Comparison of ENCODE assay signal across 11 mouse cellular contexts in genomic region chr9:60480052-60480451, GRCm38 (mm10). TPM values are rescaled to one million over a fixed set of nuclear protein-coding genes. Genes with fewer than 3 reads are reported as not detected.
DNase-seq lines count a peak whose midpoint lies in the region; ATAC-seq and TF ChIP-seq lines count a peak whose summit lies in the region.
"Had no signal": no experiment of that assay in that cellular context is flagged by ENCODE, and none has a peak within 500 bp of the region (broad histone marks: within the 10 kb centered on the region; RNA-seq: fewer than 3 reads in every experiment).

No protein-coding gene starts in this region.

- peaks cover 9% of the 10 kb centered on the region for H3K4me1 ChIP-seq in lung, embryonic 16.5 days (replicated peaks; ENCODE audit: control insufficient read depth, insufficient read depth, low read length)
- H3K4me1 ChIP-seq: hindbrain, embryonic 10.5 days had no signal

- no peak overlapping the region for H3K4me2 ChIP-seq in lung, embryonic 16.5 days (ENCODE audit: low read depth, low read length)

- 37% methylated on average over 3 of the region's 3 CpGs for WGBS in lung, embryonic 16.5 days

- H3K9me3 ChIP-seq in lung, embryonic 16.5 days (ENCODE audit: control insufficient read depth, low read length), result no peaks in the 10 kb centered on the region
- H3K9me3 ChIP-seq: hindbrain, embryonic 10.5 days had no signal

- no peaks in the 10 kb centered on the region for H3K36me3 ChIP-seq in lung, embryonic 16.5 days (ENCODE audit: control insufficient read depth, insufficient read depth, low read length)
- H3K36me3 ChIP-seq: hindbrain, embryonic 10.5 days had no signal

- H3K4me3 ChIP-seq in layer of hippocampus, adult 2 months, result no peak overlapping the region
- no peak overlapping the region for H3K4me3 ChIP-seq in lung, embryonic 16.5 days (ENCODE audit: low read length)
- H3K4me3 ChIP-seq: hindbrain, embryonic 10.5 days had no signal

- no peak for TF ChIP-seq POLR2A in brain, embryonic 14.5 days (IDR thresholded peaks at IDR 0.05; ENCODE audit: borderline replicate concordance, extremely low read depth, insufficient read depth, insufficient read length, poor library complexity, severe bottlenecking)

- TF ChIP-seq CTCF in layer of hippocampus, adult 2 months (conservative IDR thresholded peaks at IDR 0.05), result no peak
- no peak for TF ChIP-seq CTCF in brain, embryonic 14.5 days (IDR thresholded peaks at IDR 0.05; ENCODE audit: borderline replicate concordance, extremely low read depth, insufficient read depth, insufficient read length)

- no peak overlapping the region for H3K27ac ChIP-seq in layer of hippocampus, adult 2 months
- peak overlapping the region; percentile 8; the same call in 1 of the 2 replicates for H3K27ac ChIP-seq in lung, embryonic 16.5 days (ENCODE audit: low read length)
- H3K27ac ChIP-seq: hindbrain, embryonic 10.5 days had no signal

- no peaks in the 10 kb centered on the region for H3K27me3 ChIP-seq in lung, embryonic 16.5 days (ENCODE audit: control insufficient read depth, insufficient read depth, low read depth, low read length)

- H3K9ac ChIP-seq in lung, embryonic 16.5 days (ENCODE audit: low read length), result no peak overlapping the region

- ATAC-seq in lung, embryonic 16.5 days (ENCODE audit: low read depth), result peak; percentile 43
- no peak for ATAC-seq in erythroid progenitor cell, adult 5-6 weeks (replicated peaks; ENCODE audit: low FRiP score, poor library complexity, severe bottlenecking)

- peak; percentile 57 for DNase-seq in adrenal gland, postnatal 14 days
- DNase-seq in adrenal gland, adult 8-10 months, result no peak
- DNase-seq in layer of hippocampus, adult 2 months (ENCODE audit: low spot score in 2 of 2), result peak; percentile 11 to 42
- no peak for DNase-seq in layer of hippocampus, adult 9-10 months (ENCODE audit: low spot score)
- DNase-seq in brain, embryonic 14.5 days (ENCODE audit: low read depth), result peak; percentile 94
- DNase-seq in cerebellum, postnatal 14 days, result no peak
- DNase-seq: cerebellum, adult 11 months; gastrocnemius, postnatal 25 days had no signal

RNA-seq across cellular contexts. Expression of gene Thsd4, which starts 41.8 kb away (rescaled TPM):
- 7.7 and 11.2 TPM in 2 replicates for total RNA-seq in adrenal gland, postnatal 14 days (2021)
- total RNA-seq in adrenal gland, adult 8-10 months (2022), result 1 to 10 TPM; 4.2 to 8.1 (median 6.3) TPM
- 10 to 100 TPM; 18.9 to 20.9 TPM for total RNA-seq in layer of hippocampus, adult 2 months (2021)
- polyA plus RNA-seq in brain, embryonic 14.5 days (2012; rRNA removed), result 5.3 and 7.9 TPM in 2 replicates
- polyA plus RNA-seq in lung, embryonic 16.5 days (2015; fragmentation: Nextera tagmentation; extraction: Ambion mirVana), result 6.4 and 7.3 TPM in 2 replicates
- total RNA-seq in erythroid progenitor cell, adult 5-6 weeks (2015; ENCODE audit: low replicate concordance), result not detected in 2 replicates
- total RNA-seq in erythroid progenitor cell, adult 5-6 weeks (2017; ENCODE audit: low replicate concordance), result not detected in 2 replicates

Comparison
In these comparisons a context has a peak if more than half of its experiments do, and no peak if none do; other contexts are left out.
1. DNase-seq: peak in adrenal gland, postnatal 14 days (single experiment), layer of hippocampus, adult 2 months (2 of 2) and brain, embryonic 14.5 days (single experiment); none in adrenal gland, adult 8-10 months (single experiment), layer of hippocampus, adult 9-10 months (single experiment) and cerebellum, postnatal 14 days (0 of 2).